Mouse (Mus musculus): ENCODE measurements around the gene 1110051M20Rik. TPM values are rescaled to one million over a fixed set of nuclear protein-coding genes. Genes with fewer than 3 reads are reported as not detected.

1110051M20Rik gene
- polyA plus RNA-seq, 1 experiment from 2014 or later = 75.3 TPM

DNA sequence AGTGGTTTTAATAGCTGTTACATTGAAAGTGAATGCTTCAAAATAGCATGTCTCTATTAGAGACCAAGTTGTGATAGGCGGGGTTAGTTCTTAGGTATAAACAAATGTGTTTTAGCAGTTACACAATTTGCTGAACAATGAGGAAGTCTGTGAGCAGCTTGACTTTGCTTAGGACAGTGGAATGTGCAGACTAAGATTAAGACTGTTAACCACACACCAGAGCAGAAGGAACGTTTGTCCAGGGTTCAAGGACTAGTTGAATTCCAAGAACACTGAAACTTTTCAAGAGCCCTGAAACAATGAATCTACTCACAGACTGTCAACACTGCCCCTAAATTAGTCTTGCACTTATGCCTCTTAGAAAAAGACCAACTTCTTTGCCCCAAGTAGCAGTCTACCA lies 2.8 kb downstream of the 1110051M20Rik start:
- H3K27ac ChIP-seq (replicated peaks; ENCODE audit: low read depth, low read length) = no peak overlapping the region
- H3K36me3 ChIP-seq (ENCODE audit: control insufficient read depth, insufficient read depth, low read length) = no peaks in the 10 kb centered on the region
- no peak for ATAC-seq (ENCODE audit: insufficient number of reproducible peaks, low FRiP score, low TSS enrichment, low read depth)
- no peak overlapping the region for H3K4me2 ChIP-seq (ENCODE audit: low read depth, severe bottlenecking)
- no peak overlapping the region for H3K4me3 ChIP-seq (ENCODE audit: low read depth, low read length)
- 0 out of 2 replicates have a peak, but pooled peaks cover 2% of the 10 kb centered on the region for H3K4me1 ChIP-seq (ENCODE audit: control insufficient read depth, insufficient read depth, low read length)
- no peak overlapping the region for H3K9ac ChIP-seq (ENCODE audit: low read length)
- no peak for DNase-seq (ENCODE audit: low spot score)
- H3K27me3 ChIP-seq (ENCODE audit: control insufficient read depth, insufficient read depth, low read length) = no peaks in the 10 kb centered on the region
- no peaks in the 10 kb centered on the region for H3K9me3 ChIP-seq (ENCODE audit: control insufficient read depth, low read length)
- 80% methylated on average over 2 of the region's 2 CpGs for whole genome bisulfite sequencing

DNA sequence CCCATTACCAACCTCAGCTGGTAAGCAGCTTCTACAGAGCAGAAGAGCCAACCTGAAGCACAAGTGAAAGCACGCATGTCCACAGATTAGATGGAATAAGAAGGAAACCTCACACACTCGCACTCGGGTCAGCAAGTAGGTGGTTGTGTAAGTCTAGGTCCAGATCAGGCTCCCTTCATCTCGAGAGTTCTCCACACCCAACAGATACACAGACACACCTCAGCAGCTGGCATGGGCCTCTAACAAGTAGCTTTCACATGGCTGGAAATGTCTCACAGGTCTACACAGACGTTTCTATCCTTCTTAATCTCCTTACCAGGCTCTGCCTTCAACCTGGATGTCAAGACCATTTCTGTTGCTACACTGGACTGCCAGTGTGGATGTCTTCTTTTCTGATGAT lies 3.8 kb downstream of the 1110051M20Rik start:
- 0 out of 2 replicates have a peak, but pooled peaks cover 2% of the 10 kb centered on the region for H3K4me1 ChIP-seq (ENCODE audit: control insufficient read depth, insufficient read depth, low read length)
- ATAC-seq (ENCODE audit: insufficient number of reproducible peaks, low FRiP score, low TSS enrichment, low read depth) (no peak), DNase-seq (ENCODE audit: low spot score) (no peak)
- H3K4me2 ChIP-seq (ENCODE audit: low read depth, severe bottlenecking) = no peak overlapping the region
- no peak overlapping the region for H3K9ac ChIP-seq (ENCODE audit: low read length)
- H3K36me3 ChIP-seq (ENCODE audit: control insufficient read depth, insufficient read depth, low read length) = no peaks in the 10 kb centered on the region
- H3K27ac ChIP-seq (replicated peaks; ENCODE audit: low read depth, low read length) = no peak overlapping the region
- no peaks in the 10 kb centered on the region for H3K27me3 ChIP-seq (ENCODE audit: control insufficient read depth, insufficient read depth, low read length)
- no peak overlapping the region for H3K4me3 ChIP-seq (ENCODE audit: low read depth, low read length)
- no peaks in the 10 kb centered on the region for H3K9me3 ChIP-seq (ENCODE audit: control insufficient read depth, low read length)
- WGBS = 86% methylated on average over 5 of the region's 5 CpGs

DNA sequence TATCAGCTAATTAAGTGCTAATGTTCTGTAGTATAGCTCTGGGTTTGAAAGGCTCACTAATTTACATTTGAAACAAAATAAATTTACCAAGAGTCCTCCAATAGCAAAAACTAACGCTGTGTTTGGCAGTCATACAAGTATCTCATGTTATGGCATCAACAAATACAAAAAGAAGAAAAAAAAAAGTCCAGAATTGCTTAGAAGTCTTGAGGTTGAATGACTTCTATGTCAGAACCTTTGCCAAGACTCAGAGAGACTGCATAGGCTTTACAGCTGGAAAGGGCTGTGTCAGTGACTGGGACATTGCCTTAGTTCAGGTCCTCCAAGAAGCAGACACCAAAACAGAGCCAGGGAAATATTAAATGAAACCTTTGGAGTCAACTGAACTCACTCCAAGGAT lies 4.6 kb downstream of the 1110051M20Rik start:
- DNase-seq (ENCODE audit: low spot score) = no peak
- no peak overlapping the region for H3K4me2 ChIP-seq (ENCODE audit: low read depth, severe bottlenecking)

DNA sequence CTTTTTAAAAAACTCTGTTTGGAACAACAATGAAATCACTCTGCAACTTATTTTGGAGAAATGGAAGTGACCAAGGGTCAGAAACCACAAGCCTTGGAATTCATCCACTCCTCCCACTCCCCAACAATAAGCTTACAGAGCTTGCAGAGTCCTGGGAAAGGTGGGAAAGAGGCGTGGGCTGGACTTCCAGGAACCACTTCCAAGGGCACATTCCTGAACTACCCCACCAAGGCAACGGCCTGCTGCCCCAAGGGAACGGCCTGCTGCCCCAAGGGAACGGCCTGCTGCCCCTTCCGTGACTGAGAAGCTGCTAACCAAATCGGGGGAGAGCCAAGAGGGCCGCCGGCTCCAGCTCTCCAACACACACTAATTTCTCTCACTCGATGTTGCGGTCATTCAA lies 5.2 kb downstream of the 1110051M20Rik start:
- H3K27ac ChIP-seq (replicated peaks; ENCODE audit: low read depth, low read length) = no peak overlapping the region
- 82% methylated on average over 10 of the region's 10 CpGs for WGBS
- no peak for DNase-seq (ENCODE audit: low spot score)

More for the DNA sequence above, 4.6 kb downstream of the 1110051M20Rik start:
- Histone ChIP-seq H3K9ac (ENCODE audit: low read length) (no peak overlapping the region), H3K9me3 (ENCODE audit: control insufficient read depth, low read length) (no peaks in the 10 kb centered on the region), H3K4me1 (ENCODE audit: control insufficient read depth, insufficient read depth, low read length) (0 out of 2 replicates have a peak, but pooled peaks cover 2% of the 10 kb centered on the region), H3K36me3 (ENCODE audit: control insufficient read depth, insufficient read depth, low read length) (no peaks in the 10 kb centered on the region), H3K27ac (replicated peaks; ENCODE audit: low read depth, low read length) (no peak overlapping the region), H3K4me3 (ENCODE audit: low read depth, low read length) (no peak overlapping the region), H3K27me3 (ENCODE audit: control insufficient read depth, insufficient read depth, low read length) (no peaks in the 10 kb centered on the region)
- WGBS = 81% methylated on average over 1 of the region's 1 CpGs
- no peak for ATAC-seq (ENCODE audit: insufficient number of reproducible peaks, low FRiP score, low TSS enrichment, low read depth)

DNA sequence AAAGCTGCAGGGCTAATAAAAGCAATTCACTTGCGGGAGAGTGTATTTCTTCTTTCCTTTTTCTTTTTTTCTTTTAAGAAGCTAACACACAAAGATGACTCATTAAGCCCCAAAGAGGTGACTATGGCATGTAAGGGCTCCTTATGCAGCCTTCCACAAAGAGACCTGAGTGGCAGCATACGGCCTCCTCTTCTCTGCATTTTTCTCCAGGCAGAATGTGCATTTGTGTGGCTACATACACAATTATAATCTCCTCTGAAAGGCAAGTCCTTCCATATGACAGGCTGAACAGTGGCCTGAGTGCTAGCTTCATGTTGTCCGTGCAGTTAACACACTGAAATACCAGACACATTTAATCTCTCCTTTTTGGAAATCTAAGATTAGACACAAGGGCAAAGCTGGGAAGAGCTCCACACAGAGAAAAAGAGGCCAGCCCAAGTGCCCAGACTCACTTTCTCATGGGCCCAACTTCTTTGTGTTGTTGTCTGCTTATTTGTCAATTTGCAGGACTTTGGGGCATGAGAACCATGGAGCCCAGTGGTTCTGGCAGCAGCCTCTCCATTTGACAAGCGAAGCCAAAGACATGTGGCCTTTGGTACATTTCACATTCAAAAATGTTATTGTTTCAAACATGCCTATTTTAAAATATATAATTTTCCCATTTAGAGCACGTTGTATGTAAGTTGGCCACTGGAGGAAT lies 7.2 kb downstream of the 1110051M20Rik start:
- no peak overlapping the region for H3K9ac ChIP-seq (ENCODE audit: low read length)
- H3K36me3 ChIP-seq (ENCODE audit: control insufficient read depth, insufficient read depth, low read length) = no peaks in the 10 kb centered on the region
- no peaks in the 10 kb centered on the region for H3K27me3 ChIP-seq (ENCODE audit: control insufficient read depth, insufficient read depth, low read length)
- no peaks in the 10 kb centered on the region for H3K4me1 ChIP-seq (ENCODE audit: control insufficient read depth, insufficient read depth, low read length)
- no peak overlapping the region for H3K4me3 ChIP-seq (ENCODE audit: low read depth, low read length)
- ATAC-seq (ENCODE audit: insufficient number of reproducible peaks, low FRiP score, low TSS enrichment, low read depth) = no peak
- H3K27ac ChIP-seq (replicated peaks; ENCODE audit: low read depth, low read length) = no peak overlapping the region
- no peak overlapping the region for H3K4me2 ChIP-seq (ENCODE audit: low read depth, severe bottlenecking)
- whole genome bisulfite sequencing = 91% methylated on average over 5 of the region's 5 CpGs
- no peak for DNase-seq (ENCODE audit: low spot score)
- H3K9me3 ChIP-seq (ENCODE audit: control insufficient read depth, low read length) = no peaks in the 10 kb centered on the region

More for the DNA sequence above, 5.2 kb downstream of the 1110051M20Rik start:
- Histone ChIP-seq H3K27me3 (ENCODE audit: control insufficient read depth, insufficient read depth, low read length) (no peaks in the 10 kb centered on the region), H3K9me3 (ENCODE audit: control insufficient read depth, low read length) (no peaks in the 10 kb centered on the region), H3K36me3 (ENCODE audit: control insufficient read depth, insufficient read depth, low read length) (no peaks in the 10 kb centered on the region), H3K4me1 (ENCODE audit: control insufficient read depth, insufficient read depth, low read length) (0 out of 2 replicates have a peak, but pooled peaks cover 2% of the 10 kb centered on the region), H3K4me3 (ENCODE audit: low read depth, low read length) (no peak overlapping the region), H3K4me2 (ENCODE audit: low read depth, severe bottlenecking) (no peak overlapping the region), H3K9ac (ENCODE audit: low read length) (no peak overlapping the region)
- no peak for ATAC-seq (ENCODE audit: insufficient number of reproducible peaks, low FRiP score, low TSS enrichment, low read depth)

DNA sequence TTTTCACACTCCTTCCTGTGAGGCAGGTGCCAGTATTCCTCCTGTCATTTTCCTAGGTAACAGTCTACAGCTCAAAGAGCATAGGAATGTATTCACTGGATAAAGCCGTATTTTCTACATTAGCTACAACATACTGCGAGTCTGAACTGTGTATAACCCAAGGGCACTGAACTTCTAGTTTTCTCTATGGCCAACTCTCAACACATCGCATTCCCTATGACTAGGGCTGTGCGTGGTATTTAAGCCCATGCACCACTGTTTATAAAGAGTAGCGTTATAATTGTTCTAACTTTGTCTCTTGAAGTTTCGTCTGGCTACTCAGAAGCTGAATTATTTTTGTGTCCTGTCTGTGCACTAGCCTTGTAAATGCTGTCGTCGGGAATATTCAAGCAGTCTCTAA lies 7.8 kb downstream of the 1110051M20Rik start:
- Histone ChIP-seq H3K9ac (ENCODE audit: low read length) (no peak overlapping the region), H3K4me2 (ENCODE audit: low read depth, severe bottlenecking) (no peak overlapping the region), H3K27me3 (ENCODE audit: control insufficient read depth, insufficient read depth, low read length) (no peaks in the 10 kb centered on the region), H3K4me1 (ENCODE audit: control insufficient read depth, insufficient read depth, low read length) (no peaks in the 10 kb centered on the region), H3K9me3 (ENCODE audit: control insufficient read depth, low read length) (no peaks in the 10 kb centered on the region), H3K36me3 (ENCODE audit: control insufficient read depth, insufficient read depth, low read length) (no peaks in the 10 kb centered on the region), H3K4me3 (ENCODE audit: low read depth, low read length) (no peak overlapping the region), H3K27ac (replicated peaks; ENCODE audit: low read depth, low read length) (no peak overlapping the region)
- ATAC-seq (ENCODE audit: insufficient number of reproducible peaks, low FRiP score, low TSS enrichment, low read depth) (no peak), DNase-seq (ENCODE audit: low spot score) (no peak)
- 92% methylated on average over 8 of the region's 8 CpGs for WGBS

DNA sequence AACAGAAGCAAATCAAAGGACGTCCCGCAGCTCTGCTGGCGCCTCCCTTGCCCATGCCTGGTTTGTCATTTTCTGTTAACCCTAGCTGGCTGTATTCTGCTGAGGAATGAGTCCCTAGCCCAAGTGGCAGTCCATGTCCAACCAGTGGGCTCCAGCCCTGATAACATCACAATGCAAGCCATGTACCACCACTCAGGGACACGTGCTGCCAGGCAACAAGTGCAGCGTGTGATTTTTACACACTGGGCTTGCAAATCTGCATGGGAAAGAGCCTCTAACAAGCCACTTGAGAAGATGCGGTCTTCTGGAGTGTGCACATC lies 13.9 kb downstream of the 1110051M20Rik start:
- Histone ChIP-seq H3K9ac (ENCODE audit: low read length) (no peak overlapping the region), H3K27ac (replicated peaks; ENCODE audit: low read depth, low read length) (no peak overlapping the region)
- no peak for DNase-seq (ENCODE audit: low spot score)

DNA sequence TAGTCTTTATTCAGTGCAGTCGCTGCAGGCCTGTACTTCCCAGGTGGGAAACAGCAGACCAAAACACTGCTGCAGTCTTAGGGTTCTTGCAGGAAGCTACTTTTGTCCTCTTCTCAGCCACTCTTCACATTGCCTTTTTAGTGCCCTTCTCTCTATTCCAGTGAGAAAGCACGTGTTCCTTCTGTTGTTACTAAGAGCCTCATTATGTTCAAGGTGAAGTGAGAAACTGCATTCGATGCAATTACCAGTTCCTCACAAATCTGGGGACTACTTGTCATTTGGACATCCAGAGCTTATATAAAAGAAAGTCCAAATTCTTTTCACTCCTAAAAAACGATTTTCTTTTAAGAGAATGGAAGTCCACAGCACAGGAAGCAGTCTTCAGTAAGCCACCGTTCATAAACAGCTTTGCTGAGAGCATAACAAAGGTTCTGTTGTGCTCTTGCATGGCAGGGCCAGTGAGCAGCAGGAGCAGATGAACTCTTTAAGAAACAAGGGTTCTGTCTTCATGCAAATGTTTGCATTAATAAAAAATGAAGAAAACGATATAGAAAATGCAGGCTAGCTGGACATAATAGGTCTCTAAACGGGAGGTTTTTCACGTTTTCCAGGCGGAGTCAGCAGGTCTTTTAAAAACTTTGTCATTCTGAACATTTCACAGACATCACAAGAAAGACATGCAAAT lies 14.4 kb downstream of the 1110051M20Rik start:
- ATAC-seq (ENCODE audit: insufficient number of reproducible peaks, low FRiP score, low TSS enrichment, low read depth) (no peak), DNase-seq (ENCODE audit: low spot score) (no peak)
- WGBS = 41% methylated on average over 9 of the region's 9 CpGs
- Histone ChIP-seq H3K4me1 (ENCODE audit: control insufficient read depth, insufficient read depth, low read length) (no peaks in the 10 kb centered on the region), H3K9ac (ENCODE audit: low read length) (no peak overlapping the region), H3K27ac (replicated peaks; ENCODE audit: low read depth, low read length) (no peak overlapping the region; the same call in 1 of the 2 replicates), H3K4me3 (ENCODE audit: low read depth, low read length) (no peak overlapping the region), H3K9me3 (ENCODE audit: control insufficient read depth, low read length) (no peaks in the 10 kb centered on the region), H3K4me2 (ENCODE audit: low read depth, severe bottlenecking) (no peak overlapping the region), H3K36me3 (ENCODE audit: control insufficient read depth, insufficient read depth, low read length) (no peaks in the 10 kb centered on the region), H3K27me3 (ENCODE audit: control insufficient read depth, insufficient read depth, low read length) (no peaks in the 10 kb centered on the region)

More for the DNA sequence above, 13.9 kb downstream of the 1110051M20Rik start:
- Histone ChIP-seq H3K36me3 (ENCODE audit: control insufficient read depth, insufficient read depth, low read length) (no peaks in the 10 kb centered on the region), H3K9me3 (ENCODE audit: control insufficient read depth, low read length) (no peaks in the 10 kb centered on the region), H3K4me3 (ENCODE audit: low read depth, low read length) (no peak overlapping the region), H3K4me1 (ENCODE audit: control insufficient read depth, insufficient read depth, low read length) (no peaks in the 10 kb centered on the region), H3K4me2 (ENCODE audit: low read depth, severe bottlenecking) (no peak overlapping the region), H3K27me3 (ENCODE audit: control insufficient read depth, insufficient read depth, low read length) (no peaks in the 10 kb centered on the region)
- ATAC-seq (ENCODE audit: insufficient number of reproducible peaks, low FRiP score, low TSS enrichment, low read depth) = no peak
- WGBS = 48% methylated on average over 6 of the region's 6 CpGs

Data from limb, embryonic 11.5 days (tissue).